Mouse (Mus musculus) mature B cell (primary cell): ENCODE measurements around the gene Cct6b.
"Not testable (repeated sequence)": the region's sequence is repeated elsewhere in the genome, so short reads cannot be mapped to it uniquely, and the experiment has no call there.

Source experiments
- in situ Hi-C: fragments of 300-500 bp; cut with MboI; formaldehyde crosslinking; loops from 2 replicates; pipeline ENCODE4 v1.14.3; 2019

Gene Cct6b

GRCm38 (mm10) chr11:82705082-82705481 is 59.0 kb downstream of the Cct6b start:
- in situ Hi-C loops: loop anchor here (25.0 kb wide), 1 partner anchor 468 kb away; no protein-coding TSS in a partner anchor

GRCm38 (mm10) chr11:82699865-82700410 is 64.2 kb downstream of the Cct6b start:
- in situ Hi-C loops: loop anchor here (25.0 kb wide), 1 partner anchor 463 kb away; no protein-coding TSS in a partner anchor

GRCm38 (mm10) chr11:82695930-82696329 is 68.2 kb downstream of the Cct6b start:
- in situ Hi-C loops: no loop called here

GRCm38 (mm10) chr11:82694947-82695346 is 69.2 kb downstream of the Cct6b start:
- in situ Hi-C loops: not testable (repeated sequence)

- in situ Hi-C loops: no loop called here
Observed at GRCm38 (mm10) chr11:82692668-82693067, 71.5 kb downstream of the Cct6b start.

- in situ Hi-C loops: no loop called here
Observed at GRCm38 (mm10) chr11:82690476-82690875, 73.6 kb downstream of the Cct6b start.

- in situ Hi-C loops: no loop called here
Observed at GRCm38 (mm10) chr11:82687668-82688067, 76.5 kb downstream of the Cct6b start.

GRCm38 (mm10) chr11:82684676-82685075 is 79.4 kb downstream of the Cct6b start:
- in situ Hi-C loops: no loop called here

GRCm38 (mm10) chr11:82683765-82684505 is 80.2 kb downstream of the Cct6b start:
- in situ Hi-C loops: no loop called here

GRCm38 (mm10) chr11:82678561-82678960 is 85.6 kb downstream of the Cct6b start:
- in situ Hi-C loops: no loop called here
